Mouse (Mus musculus) ES-E14 (cell line): ENCODE measurements around the gene Rasgrp1.

Source experiments
- CHD2 ChIP-seq: IDR thresholded peaks from 2 replicates; pipeline ENCODE4 v1.6.1; 2014; ENCODE audit warnings: mild to moderate bottlenecking, low read depth, low read length, inconsistent platforms
- HCFC1 ChIP-seq: IDR thresholded peaks from 2 replicates; pipeline ENCODE4 v1.6.1; 2012; ENCODE audit warnings: low read length, inconsistent platforms, borderline replicate concordance; ENCODE audit not compliant: insufficient read depth
- MAFK ChIP-seq: IDR thresholded peaks from 2 replicates; pipeline ENCODE4 v1.6.1; 2014; ENCODE audit warnings: mild to moderate bottlenecking, low read depth, low read length, inconsistent platforms; ENCODE audit not compliant: insufficient read depth
- ZC3H11A ChIP-seq: IDR thresholded peaks from 2 replicates; pipeline ENCODE4 v1.6.1; 2012; ENCODE audit warnings: low read depth, mild to moderate bottlenecking, inconsistent platforms, low read length, borderline replicate concordance
- ZNF384 ChIP-seq: IDR thresholded peaks from 2 replicates; pipeline ENCODE4 v1.6.1; 2012; ENCODE audit warnings: low read depth, low read length, inconsistent platforms

DNA sequence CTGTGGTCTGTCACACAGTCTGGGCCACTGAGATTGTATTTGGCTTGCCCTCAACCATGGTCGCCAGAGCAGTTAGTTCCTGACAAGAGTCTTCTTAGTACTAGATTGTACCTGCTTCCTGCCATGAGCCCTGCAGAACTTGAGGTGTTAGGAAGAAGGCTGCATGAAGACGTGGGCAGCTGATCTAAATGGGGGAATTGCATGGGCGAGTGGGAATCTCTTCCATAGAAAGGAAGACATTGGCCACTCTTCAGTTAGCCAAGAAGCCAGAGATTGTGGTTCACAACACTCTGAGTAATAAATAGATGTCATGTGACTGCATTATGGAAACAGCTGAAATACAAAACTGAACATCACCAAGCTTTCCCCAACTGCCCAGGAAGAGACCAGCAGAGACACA, 23.8 kb downstream of the Rasgrp1 start:
- TF ChIP-seq CHD2 (no peak), ZC3H11A (no peak), MAFK (no peak), ZNF384 (no peak), HCFC1 (no peak)
